Mouse (Mus musculus): ENCODE results near the gene Cfap126. TPM values are rescaled to one million over a fixed set of nuclear protein-coding genes. Genes with fewer than 3 reads are reported as not detected.
"Not testable (repeated sequence)": the region's sequence is repeated elsewhere in the genome, so short reads cannot be mapped to it uniquely, and the experiment has no call there.

The Cfap126 gene
- polyA plus RNA-seq, 1 experiment = 2.5 TPM

DNA sequence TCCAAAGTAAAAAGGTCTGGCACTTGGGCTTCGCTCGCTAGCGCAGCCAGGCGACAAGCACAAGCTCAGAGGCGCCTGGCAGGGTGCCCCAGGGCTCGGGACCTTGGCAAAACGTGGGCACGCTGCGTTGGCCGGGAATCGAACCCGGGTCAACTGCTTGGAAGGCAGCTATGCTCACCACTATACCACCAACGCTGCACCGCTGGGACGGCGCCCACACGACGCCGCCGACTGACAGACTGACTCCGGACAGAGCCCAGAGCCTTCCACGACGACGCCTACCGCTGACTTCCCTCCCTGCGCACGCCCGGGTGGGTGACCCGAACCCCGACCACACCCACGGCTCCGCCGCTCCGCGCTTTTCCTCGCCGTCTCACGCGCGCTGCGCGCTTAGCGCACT, 33.9 kb upstream of the Cfap126 start:
- not testable (repeated sequence) for H3K4me1 ChIP-seq (ENCODE audit: control insufficient read depth, insufficient read depth, low read length); H3K27ac ChIP-seq (ENCODE audit: insufficient read depth, low read length); H3K4me3 ChIP-seq (ENCODE audit: insufficient read depth, low read length)

DNA sequence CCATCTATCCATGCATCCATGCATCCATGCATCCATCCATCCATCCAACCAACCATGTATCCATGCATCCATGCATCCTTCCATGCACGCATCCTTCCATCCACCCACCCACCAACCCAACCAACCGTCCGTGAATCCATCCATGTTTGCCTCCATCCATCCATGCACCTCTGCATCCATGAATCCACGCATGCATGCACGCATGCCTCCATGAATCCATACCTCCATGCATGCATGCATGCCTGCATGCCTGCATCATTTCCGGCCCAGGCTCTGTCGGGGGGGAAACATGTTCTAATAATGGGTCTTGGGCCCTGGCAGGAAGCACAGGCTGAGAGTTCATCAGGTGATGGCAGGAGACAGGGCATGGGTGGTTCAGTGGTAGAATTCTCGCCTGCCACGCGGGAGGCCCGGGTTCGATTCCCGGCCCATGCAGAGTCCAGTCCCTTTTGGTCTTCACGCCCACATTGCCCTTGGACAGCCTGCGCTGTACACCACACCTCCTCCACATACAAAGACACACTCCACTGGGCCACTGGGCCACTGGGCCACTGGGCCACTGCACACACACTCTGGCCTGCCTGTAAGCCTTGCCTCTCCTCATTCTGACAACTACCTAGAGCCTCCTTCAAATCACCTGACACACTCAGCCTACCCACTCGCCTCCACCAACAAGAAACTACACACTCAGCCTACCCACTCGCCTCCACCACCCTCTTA, 32.0 kb upstream of the Cfap126 start:
- not testable (repeated sequence) for H3K27ac ChIP-seq (ENCODE audit: insufficient read depth, low read length); H3K4me3 ChIP-seq (ENCODE audit: insufficient read depth, low read length); H3K4me1 ChIP-seq (ENCODE audit: control insufficient read depth, insufficient read depth, low read length)

DNA sequence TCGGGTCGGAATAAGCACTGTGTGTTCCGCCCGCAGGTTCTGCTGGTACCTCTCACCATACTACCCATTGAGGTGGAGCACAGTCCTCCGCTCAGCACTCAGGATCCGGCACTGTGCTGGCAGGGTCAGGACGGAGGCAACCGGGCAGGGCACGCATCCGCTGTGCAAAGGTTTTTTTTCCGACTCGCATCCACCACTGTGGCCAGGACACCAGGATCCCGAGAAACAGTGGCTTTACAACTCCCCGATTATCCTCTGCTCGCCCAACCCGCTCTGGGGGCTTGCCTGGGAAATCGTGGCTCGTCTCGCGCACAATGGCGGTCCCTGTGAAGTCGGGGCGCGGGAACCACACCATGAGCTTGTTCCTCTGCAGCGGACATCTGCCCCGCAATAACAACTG, 28.0 kb upstream of the Cfap126 start:
- TF ChIP-seq POLR2A (IDR thresholded peaks at IDR 0.05; ENCODE audit: low read depth, low read length) (no peak), CTCF (IDR thresholded peaks at IDR 0.05; ENCODE audit: borderline replicate concordance, insufficient read depth, low read length) (no peak)
- H3K4me1 ChIP-seq (ENCODE audit: control insufficient read depth, insufficient read depth, low read length) = no peaks in the 10 kb centered on the region
- no peak overlapping the region for H3K27ac ChIP-seq (ENCODE audit: insufficient read depth, low read length)
- H3K4me3 ChIP-seq (ENCODE audit: insufficient read depth, low read length) = peak overlapping the region; percentile 41

DNA sequence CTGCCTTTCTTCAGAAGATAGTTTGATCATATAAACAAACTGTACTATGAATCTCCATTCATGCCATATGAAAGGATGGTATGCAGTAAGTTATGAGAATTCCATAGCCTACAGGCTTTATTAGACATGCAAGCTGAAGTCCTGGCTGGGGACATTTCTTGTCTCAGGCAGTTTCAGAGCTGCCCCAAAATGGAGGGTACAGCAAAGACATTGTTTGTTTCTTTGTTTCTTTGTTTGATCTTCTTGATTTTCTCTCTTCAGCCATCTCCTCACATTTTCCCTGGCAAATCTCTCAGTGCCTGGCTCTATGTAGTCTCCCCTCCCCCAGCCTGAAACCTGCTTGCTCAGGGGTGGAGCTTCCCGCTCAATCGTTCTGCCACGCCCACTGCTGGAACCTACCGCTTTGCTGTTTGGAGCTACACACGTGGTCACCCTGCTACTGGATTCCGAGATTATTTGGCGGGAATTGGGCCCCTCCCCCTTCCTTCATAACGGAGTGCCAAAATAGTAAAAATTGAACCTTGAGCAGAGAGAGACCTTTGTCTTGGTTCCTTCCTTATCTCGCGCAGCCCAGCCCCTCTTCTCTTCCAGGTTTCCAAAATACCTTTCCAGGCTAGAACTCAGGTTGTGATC, 25.4 kb upstream of the Cfap126 start:
- not testable (repeated sequence) for H3K4me3 ChIP-seq (ENCODE audit: insufficient read depth, low read length); H3K27ac ChIP-seq (ENCODE audit: insufficient read depth, low read length); H3K4me1 ChIP-seq (ENCODE audit: control insufficient read depth, insufficient read depth, low read length)

- H3K27ac ChIP-seq (ENCODE audit: insufficient read depth, low read length) = no peak overlapping the region
- H3K4me1 ChIP-seq (ENCODE audit: control insufficient read depth, insufficient read depth, low read length) = no peaks in the 10 kb centered on the region; the same call in 1 of the 2 replicates
- no peak overlapping the region for H3K4me3 ChIP-seq (ENCODE audit: insufficient read depth, low read length)
- TF ChIP-seq CTCF (IDR thresholded peaks at IDR 0.05; ENCODE audit: borderline replicate concordance, insufficient read depth, low read length) (no peak), POLR2A (IDR thresholded peaks at IDR 0.05; ENCODE audit: low read depth, low read length) (no peak)
These were observed 23.8 kb upstream of the Cfap126 start for GRCm38 (mm10) chr1:171089891-171090290.

- no peak for TF ChIP-seq CTCF (IDR thresholded peaks at IDR 0.05; ENCODE audit: borderline replicate concordance, insufficient read depth, low read length)
- no peak for TF ChIP-seq POLR2A (IDR thresholded peaks at IDR 0.05; ENCODE audit: low read depth, low read length)
- H3K27ac ChIP-seq (ENCODE audit: insufficient read depth, low read length) = no peak overlapping the region
- H3K4me1 ChIP-seq (ENCODE audit: control insufficient read depth, insufficient read depth, low read length) = no peaks in the 10 kb centered on the region; the same call in 1 of the 2 replicates
- no peak overlapping the region for H3K4me3 ChIP-seq (ENCODE audit: insufficient read depth, low read length)
These were observed 23.0 kb upstream of the Cfap126 start for GRCm38 (mm10) chr1:171090761-171091160.

DNA sequence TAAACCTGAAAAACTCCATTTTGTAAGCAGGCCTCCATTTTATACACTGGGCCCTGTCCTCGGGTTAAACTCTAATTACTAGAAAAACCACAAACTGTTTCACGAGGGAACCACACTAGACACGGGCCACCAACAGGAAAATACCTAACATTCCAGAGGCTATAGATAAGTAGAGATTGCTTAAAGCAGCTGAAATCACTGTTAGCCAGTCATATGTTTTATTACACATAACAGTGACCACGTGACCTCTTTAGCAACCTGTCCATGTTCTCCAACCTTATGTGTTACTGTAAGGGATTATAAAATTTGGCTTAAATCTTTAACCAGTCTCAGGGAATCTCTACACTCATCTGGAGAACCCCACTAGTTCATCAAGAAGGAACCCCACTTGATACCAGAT, 19.3 kb upstream of the Cfap126 start:
- H3K4me3 ChIP-seq (ENCODE audit: insufficient read depth, low read length) = no peak overlapping the region
- TF ChIP-seq CTCF (IDR thresholded peaks at IDR 0.05; ENCODE audit: borderline replicate concordance, insufficient read depth, low read length) (no peak), POLR2A (IDR thresholded peaks at IDR 0.05; ENCODE audit: low read depth, low read length) (no peak)
- no peaks in the 10 kb centered on the region; the same call in 1 of the 2 replicates for H3K4me1 ChIP-seq (ENCODE audit: control insufficient read depth, insufficient read depth, low read length)
- H3K27ac ChIP-seq (ENCODE audit: insufficient read depth, low read length) = no peak overlapping the region

DNA sequence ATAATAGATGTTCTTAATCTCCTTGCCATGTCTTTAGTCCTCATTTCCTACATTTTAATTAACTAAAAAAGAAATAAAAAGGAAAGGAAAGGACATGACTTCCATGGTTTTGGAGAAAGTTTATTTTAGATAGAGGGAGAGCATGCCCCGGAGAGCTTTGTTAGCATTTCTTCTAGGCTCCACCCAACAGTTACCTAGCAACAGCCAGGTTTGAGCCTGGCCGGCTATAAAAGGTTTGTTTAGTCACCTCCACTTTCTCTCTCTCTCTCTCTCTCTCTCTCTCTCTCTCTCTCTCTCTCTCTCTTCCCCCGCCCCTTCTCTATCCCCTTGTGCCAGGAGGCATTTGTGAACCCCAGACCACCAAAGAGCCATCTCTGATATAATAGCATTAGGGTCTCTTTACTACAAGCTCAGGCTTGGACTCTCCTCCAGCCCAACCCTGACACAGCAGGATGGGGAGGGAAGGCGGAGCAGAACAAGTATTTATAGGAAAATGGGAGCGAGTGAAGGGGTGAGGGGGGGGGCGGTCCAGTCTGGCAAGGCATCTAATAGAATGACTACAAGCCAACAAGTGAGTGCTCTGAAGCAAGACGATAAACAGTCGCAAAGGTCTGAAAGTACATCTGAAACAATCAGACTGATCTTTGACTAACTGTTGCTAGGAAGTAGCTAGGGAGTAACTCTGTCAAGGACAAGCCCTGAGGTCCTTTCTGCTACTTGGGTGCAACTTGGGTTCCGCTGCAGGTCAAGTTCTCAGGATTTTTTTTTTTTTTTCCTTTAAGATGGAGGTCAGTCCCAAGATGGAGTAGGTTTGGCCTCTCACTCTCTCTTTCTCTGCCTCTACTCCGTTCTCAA, 17.4 kb upstream of the Cfap126 start:
- Histone ChIP-seq H3K4me3 (ENCODE audit: insufficient read depth, low read length) (no peak overlapping the region), H3K27ac (ENCODE audit: insufficient read depth, low read length) (no peak overlapping the region), H3K4me1 (ENCODE audit: control insufficient read depth, insufficient read depth, low read length) (no peaks in the 10 kb centered on the region; the same call in 1 of the 2 replicates)
- no peak for TF ChIP-seq CTCF (IDR thresholded peaks at IDR 0.05; ENCODE audit: borderline replicate concordance, insufficient read depth, low read length)
- TF ChIP-seq POLR2A (IDR thresholded peaks at IDR 0.05; ENCODE audit: low read depth, low read length) = no peak

DNA sequence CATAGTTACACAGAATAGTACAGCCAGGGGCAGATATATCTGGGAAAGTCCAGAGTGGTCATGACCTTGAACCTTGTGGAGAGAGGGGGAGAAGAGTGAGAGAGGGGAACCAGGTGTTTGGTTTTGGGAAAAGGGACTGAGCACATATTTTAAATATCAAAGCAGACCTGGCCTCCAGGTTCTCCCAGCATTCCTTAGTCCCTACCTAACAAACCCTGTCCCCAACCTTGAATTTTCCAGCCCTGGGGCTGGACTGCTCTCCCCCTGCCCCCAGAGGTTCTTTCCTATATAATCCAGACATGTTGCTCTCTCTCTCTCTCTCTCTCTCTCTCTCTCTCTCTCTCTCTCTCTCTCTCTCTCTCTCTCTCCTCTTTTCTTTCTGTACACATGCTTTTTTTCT, 16.6 kb upstream of the Cfap126 start:
- Histone ChIP-seq H3K4me3 (ENCODE audit: insufficient read depth, low read length) (no peak overlapping the region), H3K27ac (ENCODE audit: insufficient read depth, low read length) (no peak overlapping the region), H3K4me1 (ENCODE audit: control insufficient read depth, insufficient read depth, low read length) (no peaks in the 10 kb centered on the region; the same call in 1 of the 2 replicates)
- no peak for TF ChIP-seq CTCF (IDR thresholded peaks at IDR 0.05; ENCODE audit: borderline replicate concordance, insufficient read depth, low read length)
- no peak for TF ChIP-seq POLR2A (IDR thresholded peaks at IDR 0.05; ENCODE audit: low read depth, low read length)

- H3K27ac ChIP-seq (ENCODE audit: insufficient read depth, low read length) = no peak overlapping the region
- H3K4me1 ChIP-seq (ENCODE audit: control insufficient read depth, insufficient read depth, low read length) = no peaks in the 10 kb centered on the region; the same call in 1 of the 2 replicates
- no peak for TF ChIP-seq POLR2A (IDR thresholded peaks at IDR 0.05; ENCODE audit: low read depth, low read length)
- no peak for TF ChIP-seq CTCF (IDR thresholded peaks at IDR 0.05; ENCODE audit: borderline replicate concordance, insufficient read depth, low read length)
- H3K4me3 ChIP-seq (ENCODE audit: insufficient read depth, low read length) = no peak overlapping the region
These were observed 16.1 kb upstream of the Cfap126 start for GRCm38 (mm10) chr1:171097612-171098011.
